Mouse (Mus musculus) spleen, adult 2 months (tissue): ENCODE results near the gene Srm. TPM values are rescaled to one million over a fixed set of nuclear protein-coding genes. Genes with fewer than 3 reads are reported as not detected.

ENCODE experiments used
- DNase-seq, 2 experiments: peaks; one replicate each; pipeline versions ENCODE4 v3.0.0 to v3.0.0-alpha.2; 2012 to 2021; ENCODE audit warnings: low spot score in 2 of 2, low read depth in 1 of 2
- H3K27ac ChIP-seq: fragments of 200-500 bp; 2 replicates; pipeline ENCODE4 v1.5.1; 2012; ENCODE audit warnings: low read length, inconsistent platforms; ENCODE audit not compliant: insufficient read depth
- H3K27me3 ChIP-seq: fragments of 200-500 bp; 2 replicates; pipeline ENCODE4 v1.6.1; 2012; ENCODE audit warnings: mild to moderate bottlenecking, moderate library complexity, low read length, inconsistent platforms; ENCODE audit not compliant: control insufficient read depth, insufficient read depth
- H3K36me3 ChIP-seq: fragments of 200-500 bp; 2 replicates; pipeline ENCODE4 v1.6.1; 2012; ENCODE audit warnings: mild to moderate bottlenecking, low read length, inconsistent platforms; ENCODE audit not compliant: control insufficient read depth, insufficient read depth
- H3K4me1 ChIP-seq: fragments of 200-500 bp; 2 replicates; pipeline ENCODE4 v1.6.1; 2011; ENCODE audit warnings: inconsistent platforms; ENCODE audit not compliant: control insufficient read depth, insufficient read depth, insufficient read length
- H3K4me3 ChIP-seq: fragments of 200-500 bp; 2 replicates; pipeline ENCODE4 v1.5.1; 2011; ENCODE audit warnings: mild to moderate bottlenecking, inconsistent platforms; ENCODE audit not compliant: insufficient read depth, insufficient read length; ENCODE audit errors: extremely low read depth
- CTCF ChIP-seq: fragments of 200-500 bp; IDR thresholded peaks from 2 replicates; pipeline ENCODE4 v1.5.1; 2011; ENCODE audit warnings: mild to moderate bottlenecking, inconsistent platforms; ENCODE audit not compliant: insufficient read depth, insufficient read length, insufficient replicate concordance; ENCODE audit errors: extremely low read depth
- POLR2A ChIP-seq: fragments of 200-500 bp; IDR thresholded peaks from 2 replicates; pipeline ENCODE4 v1.6.1; 2011; ENCODE audit warnings: low read depth, low read length, inconsistent platforms
- WGBS: fragments of 180-500 bp; shearing (Covaris S2); methylation state at CpG from one replicate; pipeline ENCODE4 v1.1.7; 2018; 5-methylcytosine and 5-hydroxymethylcytosine counted together
- polyA plus RNA-seq: library from polyadenylated mRNA; depleted of rRNA; stranded (reverse); fragments of >200 nt; gene quantifications from 2 replicates; pipeline ENCODE4 v1.2.3, GENCODE M21; 2012; rRNA removed

Srm gene
- polyA plus RNA-seq, 1 experiment: 55.7 TPM

DNA sequence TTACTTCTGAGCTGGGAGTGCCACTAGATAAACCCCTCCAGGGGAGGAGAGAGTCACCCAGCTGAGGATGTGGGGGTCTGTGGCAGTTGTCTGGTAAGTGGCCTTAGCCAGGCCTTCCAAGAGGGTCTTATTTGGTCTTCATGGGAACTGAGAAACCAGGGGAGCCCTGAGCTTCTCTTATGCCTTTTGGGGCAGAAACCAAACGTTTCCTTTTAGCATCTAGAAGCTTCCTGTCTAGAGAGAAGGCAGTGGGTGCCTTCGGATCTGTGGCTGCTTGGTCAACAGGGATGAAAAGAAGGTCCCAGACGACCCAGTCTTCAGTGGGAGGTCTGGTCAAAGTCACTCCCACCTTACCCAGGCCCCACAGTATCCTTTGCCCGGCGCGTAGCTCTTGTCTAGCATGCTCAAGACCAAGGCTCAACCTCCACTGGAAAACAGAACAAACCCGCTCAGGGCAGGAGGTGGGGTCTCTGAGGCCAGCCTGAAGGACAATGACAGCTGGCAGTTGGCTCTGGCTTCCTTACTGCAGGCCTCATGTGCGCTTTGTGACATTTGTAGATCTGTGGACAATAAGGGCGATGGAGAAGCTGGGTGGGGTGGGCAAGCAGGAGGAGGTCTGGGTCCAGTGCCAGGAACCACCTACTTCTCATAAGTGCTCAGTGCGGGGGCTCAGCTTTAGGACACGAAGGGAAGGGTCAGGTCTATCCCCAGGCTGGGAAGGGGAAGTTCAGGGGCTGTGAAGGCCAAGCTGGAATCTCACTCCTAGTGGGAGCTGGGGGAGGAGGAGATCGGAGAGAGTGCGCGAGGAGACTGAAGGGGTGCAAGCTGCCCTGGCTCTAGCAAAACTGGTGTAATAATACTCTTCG is 52.2 kb downstream of the Srm start, which contains the start of gene Gm572:
Gm572 (plus strand) TSS at position 27 of the 866 bp plus-strand sequence.
- H3K4me1 ChIP-seq: peaks cover 7% of the 10 kb centered on the region; the same call in 1 of the 2 replicates
- TF ChIP-seq CTCF: no peak
- TF ChIP-seq POLR2A: no peak
- no peak for DNase-seq
- no peak within 1 kb of the TSS for H3K27ac ChIP-seq
- peak within 1 kb of the TSS; percentile 32; the same call in 1 of the 2 replicates for H3K4me3 ChIP-seq
- H3K36me3 ChIP-seq: no peaks in the 10 kb centered on the region
- WGBS: 23% methylated on average over 15 of the region's 15 CpGs
- no peaks in the 10 kb centered on the region for H3K27me3 ChIP-seq

DNA sequence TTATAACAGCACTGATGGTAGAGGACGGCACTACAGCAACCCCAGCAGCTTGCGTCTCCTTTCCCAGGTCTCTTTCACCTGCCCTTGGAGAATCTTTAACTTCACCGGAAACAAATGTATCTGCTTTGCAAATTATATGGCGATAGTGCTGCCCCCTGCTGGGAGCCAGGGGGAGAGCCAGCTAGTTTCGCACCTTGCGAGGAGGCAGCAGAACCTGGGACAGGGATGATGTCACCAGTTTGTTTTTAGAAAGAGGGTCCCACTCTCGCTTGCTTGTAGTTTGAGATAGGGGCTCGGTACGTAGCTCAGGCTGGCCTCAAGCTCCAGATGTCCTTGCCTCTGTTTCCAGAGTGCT is 52.8 kb downstream of the Srm start:
- Histone ChIP-seq H3K4me1 (peaks cover 7% of the 10 kb centered on the region; the same call in 1 of the 2 replicates), H3K4me3 (peak overlapping the region; percentile 32; the same call in 1 of the 2 replicates), H3K27ac (no peak overlapping the region), H3K36me3 (no peaks in the 10 kb centered on the region), H3K27me3 (no peaks in the 10 kb centered on the region)
- peak; percentile 42 to 54 for DNase-seq
- 6% methylated on average over 9 of the region's 9 CpGs for whole genome bisulfite sequencing
- TF ChIP-seq CTCF (peak; percentile 71; the same call in 1 of the 2 replicates), POLR2A (no peak)

Other genes starting within 250 kb of the Srm start
- 11.3 and 13.2 TPM in 2 replicates for gene Ubiad1, start 146.7 kb upstream of the Srm start, polyA plus RNA-seq
- gene Mtor, start 142.9 kb upstream of the Srm start, polyA plus RNA-seq: 14.2 and 14.6 TPM in 2 replicates
- 1.3 and 3.6 TPM in 2 replicates for gene Angptl7, start 91.0 kb upstream of the Srm start, polyA plus RNA-seq
- gene Exosc10, start 33.1 kb upstream of the Srm start, polyA plus RNA-seq: 29.2 and 31.6 TPM in 2 replicates
- gene Masp2, start 11.1 kb downstream of the Srm start, polyA plus RNA-seq: 0.26 and 1.3 TPM in 2 replicates
- gene Tardbp, start 35.5 kb downstream of the Srm start, polyA plus RNA-seq: 49.8 and 57.0 TPM in 2 replicates
- gene Gm572, start 51.8 kb downstream of the Srm start, polyA plus RNA-seq: 0.07 TPM in 1 of 2 replicates, not detected in the other
- 6.0 and 9.1 TPM in 2 replicates for gene Casz1, start 212.9 kb downstream of the Srm start, polyA plus RNA-seq